Mouse (Mus musculus): Measurements from ENCODE around the gene Shq1. TPM values are rescaled to one million over a fixed set of nuclear protein-coding genes. Genes with fewer than 3 reads are reported as not detected.

Gene Shq1
- polyA plus RNA-seq, 1 experiment from 2014 or later = 10.0 TPM

DNA sequence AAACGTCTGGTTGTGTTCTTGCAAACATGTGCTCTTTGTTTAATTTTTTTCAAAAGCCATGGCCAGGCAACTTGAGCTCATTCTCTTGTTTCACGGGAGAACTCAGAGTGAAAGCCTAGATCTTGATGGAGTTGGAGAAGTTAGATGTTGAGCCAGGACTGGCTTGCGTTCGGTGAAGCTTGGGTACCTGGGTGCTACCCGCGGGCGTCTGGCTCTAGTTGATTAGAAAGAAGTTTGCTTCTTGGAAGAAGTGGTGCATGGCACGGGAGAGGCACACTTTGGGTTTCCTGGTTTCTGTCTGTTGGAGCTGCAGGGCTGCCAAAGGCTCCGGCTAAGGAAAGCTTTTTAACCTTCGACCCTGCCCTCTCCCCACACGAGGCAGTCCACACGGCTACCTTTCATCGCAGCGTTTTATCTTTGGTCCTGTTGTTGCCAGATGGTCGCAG lies 34.4 kb upstream of the Shq1 start:
- Histone ChIP-seq H3K36me3 (no peaks in the 10 kb centered on the region), H3K4me3 (peak overlapping the region; percentile 77), H3K9me3 (no peaks in the 10 kb centered on the region), H3K9ac (peak overlapping the region; percentile 85), H3K27ac (replicated peaks) (peak overlapping the region; percentile 26; the same call in 1 of the 2 replicates), H3K27me3 (replicated peaks) (peaks cover 42% of the 10 kb centered on the region), H3K4me2 (peak overlapping the region; percentile 96), H3K4me1 (peaks cover 25% of the 10 kb centered on the region)
- ATAC-seq (ENCODE audit: extremely low read depth, insufficient number of reproducible peaks, low FRiP score, low TSS enrichment) = no peak
- under 1% methylated on average over 15 of the region's 15 CpGs for WGBS

DNA sequence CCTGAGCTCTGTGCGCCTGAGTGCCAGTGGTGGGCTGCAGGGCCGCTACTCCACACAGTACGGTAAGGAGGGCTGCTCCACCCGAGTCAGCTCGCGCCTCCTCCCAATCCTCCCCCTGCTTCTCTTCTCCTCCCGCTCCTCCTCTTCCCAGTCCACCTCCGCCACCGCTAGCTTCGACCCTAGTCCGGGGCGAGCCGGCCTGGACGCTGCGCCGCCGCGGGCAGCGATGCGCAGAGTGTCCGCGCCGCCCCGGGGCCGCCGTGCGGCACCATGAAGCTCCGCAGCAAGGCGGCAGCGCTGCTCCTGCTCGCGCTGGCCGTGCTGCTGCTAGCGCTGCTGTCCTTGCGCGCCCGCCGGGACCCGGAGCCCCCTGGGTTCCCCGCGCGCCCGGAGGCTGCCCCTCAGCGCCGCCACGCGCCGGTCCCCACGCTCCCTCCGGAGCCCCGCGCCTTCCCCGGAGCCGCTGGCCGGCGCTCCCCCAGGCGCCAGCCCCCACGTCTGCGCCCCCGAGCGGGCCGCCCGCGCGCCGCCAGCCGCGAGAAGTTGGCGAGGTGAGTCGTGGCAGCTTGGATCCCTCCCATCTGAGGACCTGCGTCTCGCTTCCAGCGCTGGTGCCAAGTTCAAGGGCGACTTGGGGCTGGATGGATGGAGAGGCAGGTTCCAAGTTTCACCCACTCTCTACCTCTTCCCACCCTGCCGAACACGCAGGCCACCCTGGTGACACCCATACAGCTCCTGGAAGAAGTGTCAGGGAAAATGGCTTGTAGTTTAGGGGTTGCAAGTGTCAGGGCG lies 33.8 kb upstream of the Shq1 start, which contains the start of gene Gxylt2:
Gene Gxylt2, plus strand, starts transcription at position 161 of the 792 bp plus-strand sequence.
- peak within 1 kb of the TSS; percentile 26; the same call in 1 of the 2 replicates for H3K27ac ChIP-seq (replicated peaks)
- peak within 1 kb of the TSS; percentile 85 for H3K9ac ChIP-seq
- H3K4me1 ChIP-seq = peaks cover 25% of the 10 kb centered on the region
- peak within 1 kb of the TSS; percentile 77 for H3K4me3 ChIP-seq
- peak; percentile 75; the same call in 1 of the 2 replicates for ATAC-seq (ENCODE audit: extremely low read depth, insufficient number of reproducible peaks, low FRiP score, low TSS enrichment)
- peaks cover 42% of the 10 kb centered on the region for H3K27me3 ChIP-seq (replicated peaks)
- H3K4me2 ChIP-seq = peak within 1 kb of the TSS; percentile 96
- WGBS = under 1% methylated on average over 69 of the region's 77 CpGs
- no peaks in the 10 kb centered on the region for H3K9me3 ChIP-seq
- no peaks in the 10 kb centered on the region for H3K36me3 ChIP-seq

DNA sequence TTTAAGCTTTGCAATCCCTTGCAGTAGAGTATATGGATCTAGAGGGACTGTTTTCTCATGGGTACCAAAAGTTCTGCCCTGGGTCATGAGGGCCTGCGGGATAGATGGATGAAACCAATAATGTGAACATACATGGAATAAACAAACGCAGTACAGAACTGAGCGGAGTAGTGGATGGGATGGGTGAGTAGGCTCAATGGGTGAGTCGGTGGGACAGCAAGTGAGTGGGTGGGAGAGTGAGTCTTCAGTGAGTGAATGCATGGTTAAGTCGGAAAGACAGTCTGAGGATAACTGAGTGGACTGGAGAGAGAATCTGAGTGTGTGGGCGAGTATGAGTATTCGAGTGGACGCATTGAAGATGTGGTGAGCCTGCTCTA lies 33.2 kb upstream of the Shq1 start:
- Histone ChIP-seq H3K4me1 (peaks cover 20% of the 10 kb centered on the region), H3K36me3 (no peaks in the 10 kb centered on the region), H3K9me3 (no peaks in the 10 kb centered on the region), H3K27ac (replicated peaks) (no peak overlapping the region), H3K4me3 (peak overlapping the region; percentile 77), H3K9ac (peak overlapping the region; percentile 85), H3K4me2 (peak overlapping the region; percentile 96), H3K27me3 (replicated peaks) (peaks cover 42% of the 10 kb centered on the region)
- WGBS = 32% methylated on average over 8 of the region's 8 CpGs
- no peak for ATAC-seq (ENCODE audit: extremely low read depth, insufficient number of reproducible peaks, low FRiP score, low TSS enrichment)

DNA sequence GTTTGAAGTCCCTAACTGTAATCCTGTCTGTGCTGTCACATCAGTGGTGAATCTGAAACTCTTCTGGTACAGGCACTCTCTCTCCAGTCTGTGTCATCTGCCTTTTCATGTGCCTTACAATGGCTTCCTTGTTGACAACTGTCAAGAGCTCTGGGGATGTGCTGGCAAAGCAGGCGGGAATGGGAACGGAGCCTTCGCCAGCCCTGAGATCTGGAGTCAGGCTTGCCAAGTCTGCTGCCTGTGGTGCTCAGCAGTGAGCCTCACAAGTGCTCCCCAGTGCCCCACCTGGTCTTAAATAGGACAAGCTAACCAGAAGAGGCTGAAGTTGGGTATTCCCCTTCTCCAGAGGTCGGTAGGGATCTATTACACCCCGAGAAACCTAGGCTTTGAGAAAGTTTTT lies 29.8 kb upstream of the Shq1 start:
- H3K4me1 ChIP-seq = peaks cover 14% of the 10 kb centered on the region
- H3K36me3 ChIP-seq = no peaks in the 10 kb centered on the region
- no peak overlapping the region for H3K4me2 ChIP-seq
- H3K9me3 ChIP-seq = no peaks in the 10 kb centered on the region
- H3K27me3 ChIP-seq (replicated peaks) = peaks cover 31% of the 10 kb centered on the region
- 65% methylated on average over 5 of the region's 5 CpGs for WGBS
- no peak overlapping the region for H3K9ac ChIP-seq
- no peak overlapping the region for H3K4me3 ChIP-seq
- H3K27ac ChIP-seq (replicated peaks) = no peak overlapping the region
- no peak for ATAC-seq (ENCODE audit: extremely low read depth, insufficient number of reproducible peaks, low FRiP score, low TSS enrichment)

DNA sequence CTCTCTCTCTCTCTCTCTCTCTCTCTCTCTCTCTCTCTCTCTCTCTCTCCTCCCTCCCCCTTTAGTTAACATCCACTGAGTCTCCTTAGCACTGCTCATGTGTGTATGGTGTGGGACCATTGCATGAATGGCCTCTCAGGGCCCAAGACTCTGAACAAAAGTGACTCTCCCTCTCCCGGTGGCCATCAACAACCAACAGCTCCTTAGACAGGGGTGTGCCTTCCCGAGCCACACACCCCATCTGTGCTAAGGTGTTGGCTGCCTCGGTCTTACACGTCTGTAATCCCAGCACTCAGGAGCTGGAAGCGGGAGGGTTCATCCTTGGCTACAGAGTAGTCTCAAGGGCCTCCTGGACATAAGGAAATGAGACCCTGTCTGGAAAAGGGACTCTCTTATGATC lies 29.0 kb upstream of the Shq1 start:
- Histone ChIP-seq H3K4me1 (peaks cover 7% of the 10 kb centered on the region), H3K4me3 (no peak overlapping the region), H3K9ac (no peak overlapping the region), H3K36me3 (no peaks in the 10 kb centered on the region), H3K27me3 (replicated peaks) (peaks cover 23% of the 10 kb centered on the region), H3K4me2 (no peak overlapping the region), H3K27ac (replicated peaks) (no peak overlapping the region), H3K9me3 (no peaks in the 10 kb centered on the region)
- WGBS = 70% methylated on average over 5 of the region's 5 CpGs
- no peak for ATAC-seq (ENCODE audit: extremely low read depth, insufficient number of reproducible peaks, low FRiP score, low TSS enrichment)

DNA sequence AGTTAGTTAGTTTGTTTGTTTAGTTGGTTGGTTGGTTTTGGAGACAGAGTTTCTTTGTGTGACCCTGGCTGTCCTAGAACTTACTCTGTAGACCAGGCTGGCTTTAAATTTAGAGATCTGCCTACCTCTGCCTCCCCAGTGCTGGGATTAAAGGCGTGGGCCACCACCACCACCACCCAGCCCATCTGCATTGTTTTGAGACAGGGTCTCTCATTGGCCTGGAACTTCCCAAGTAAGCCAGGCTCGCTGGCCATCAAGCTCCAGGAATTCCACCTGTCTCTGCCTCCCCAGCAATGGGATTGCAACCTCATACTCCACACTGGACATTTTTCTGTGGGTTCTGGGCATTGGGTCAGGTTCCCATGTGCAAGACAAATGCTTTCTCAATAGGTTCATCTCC lies 15.4 kb upstream of the Shq1 start:
- Histone ChIP-seq H3K9ac (no peak overlapping the region), H3K27me3 (replicated peaks) (no peaks in the 10 kb centered on the region), H3K36me3 (no peaks in the 10 kb centered on the region), H3K9me3 (peaks cover 3% of the 10 kb centered on the region; the same call in 1 of the 2 replicates), H3K27ac (replicated peaks) (no peak overlapping the region), H3K4me3 (no peak overlapping the region), H3K4me2 (no peak overlapping the region), H3K4me1 (no peaks in the 10 kb centered on the region)
- no peak for ATAC-seq (ENCODE audit: extremely low read depth, insufficient number of reproducible peaks, low FRiP score, low TSS enrichment)
- 68% methylated on average over 2 of the region's 2 CpGs for WGBS

DNA sequence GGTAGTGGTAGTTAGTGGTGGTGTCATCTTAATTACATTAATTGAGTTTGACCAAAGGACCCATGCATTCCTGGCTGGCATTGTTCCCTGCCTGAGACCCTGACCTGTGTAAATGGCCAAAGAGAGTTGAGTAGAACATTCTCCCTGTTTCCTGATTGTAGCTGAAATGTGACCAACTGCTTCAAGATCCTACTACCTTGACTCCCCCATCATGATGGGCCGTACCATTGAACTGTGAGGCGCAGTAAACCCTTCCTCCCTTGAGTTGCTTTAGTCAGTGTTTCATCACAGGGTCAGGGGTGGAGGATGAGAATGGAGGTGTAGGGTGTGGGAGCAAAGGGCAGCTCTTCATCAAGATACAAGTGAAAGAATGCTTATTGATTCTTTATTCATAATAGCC lies 7.7 kb upstream of the Shq1 start:
- Histone ChIP-seq H3K4me2 (no peak overlapping the region), H3K36me3 (no peaks in the 10 kb centered on the region), H3K9me3 (0 out of 2 replicates have a peak, but pooled peaks cover 4% of the 10 kb centered on the region), H3K27me3 (replicated peaks) (no peaks in the 10 kb centered on the region), H3K9ac (no peak overlapping the region), H3K4me1 (no peaks in the 10 kb centered on the region), H3K27ac (replicated peaks) (no peak overlapping the region), H3K4me3 (no peak overlapping the region)
- 78% methylated on average over 2 of the region's 2 CpGs for WGBS
- ATAC-seq (ENCODE audit: extremely low read depth, insufficient number of reproducible peaks, low FRiP score, low TSS enrichment) = no peak

DNA sequence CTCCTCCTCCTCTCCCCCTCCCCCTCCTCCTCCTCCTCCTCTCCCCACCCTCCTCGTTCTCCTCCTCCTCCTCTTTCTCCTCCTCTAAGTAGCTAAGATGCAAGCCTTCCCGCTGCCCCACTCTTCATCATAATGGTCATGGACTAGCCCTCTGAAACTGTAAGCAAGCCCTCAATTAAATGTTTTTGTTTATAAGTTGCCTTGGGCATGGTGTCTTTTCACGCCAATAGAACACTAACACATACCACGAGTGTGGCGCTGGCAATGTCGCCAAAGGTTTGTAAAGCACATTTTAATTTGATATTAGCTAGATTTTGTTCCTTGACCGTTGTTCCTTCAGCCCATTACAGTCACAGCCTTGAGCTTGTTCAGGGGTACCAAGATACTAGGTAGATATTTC lies 5.5 kb upstream of the Shq1 start:
- Histone ChIP-seq H3K4me2 (no peak overlapping the region), H3K27me3 (replicated peaks) (no peaks in the 10 kb centered on the region), H3K36me3 (no peaks in the 10 kb centered on the region), H3K27ac (replicated peaks) (no peak overlapping the region), H3K4me1 (peaks cover 8% of the 10 kb centered on the region), H3K4me3 (no peak overlapping the region), H3K9me3 (0 out of 2 replicates have a peak, but pooled peaks cover 4% of the 10 kb centered on the region), H3K9ac (no peak overlapping the region)
- 83% methylated on average over 6 of the region's 7 CpGs for WGBS
- ATAC-seq (ENCODE audit: extremely low read depth, insufficient number of reproducible peaks, low FRiP score, low TSS enrichment) = no peak

DNA sequence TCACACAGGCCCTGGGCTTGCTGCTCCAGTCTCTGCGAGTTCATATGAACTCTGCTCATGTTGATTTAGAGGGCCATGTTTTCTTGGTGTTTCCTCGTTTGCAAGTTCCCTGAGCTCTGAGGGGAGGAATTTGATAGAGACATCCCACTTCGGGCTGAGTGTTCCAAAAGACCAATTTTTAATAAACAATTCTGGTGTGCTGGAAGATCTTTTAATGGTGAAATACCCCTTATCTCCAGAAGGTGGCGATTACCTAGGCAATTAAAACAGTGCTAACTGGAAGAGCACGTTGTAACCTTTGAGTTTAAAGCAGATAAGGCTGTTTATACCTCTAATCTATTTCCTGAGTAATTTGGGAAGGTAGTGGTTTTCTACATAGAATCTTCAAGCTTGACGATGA lies 4.0 kb upstream of the Shq1 start:
- no peaks in the 10 kb centered on the region for H3K27me3 ChIP-seq (replicated peaks)
- 19% methylated on average over 6 of the region's 6 CpGs for WGBS

DNA sequence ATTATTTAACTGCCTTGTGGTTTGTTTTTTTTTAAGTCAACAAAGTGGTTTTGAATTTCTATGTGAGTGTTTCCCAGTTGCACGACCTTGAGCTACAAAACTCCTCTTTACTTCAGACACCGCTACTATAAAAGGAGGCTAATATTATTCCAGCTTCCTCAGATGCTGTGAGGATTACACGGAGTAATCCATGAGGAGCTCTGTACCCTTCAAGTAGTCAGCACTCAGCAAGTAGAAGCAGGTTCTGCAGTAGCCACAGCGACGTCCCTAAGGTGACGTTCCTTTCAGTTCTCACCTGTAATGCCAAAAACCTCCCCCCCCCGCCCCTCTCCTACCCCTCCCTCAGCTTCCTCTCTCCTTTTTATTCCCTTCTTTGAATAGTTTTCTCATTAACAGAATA lies 444 bp upstream of the Shq1 start:
- H3K4me2 ChIP-seq = peak overlapping the region; percentile 97
- 5% methylated on average over 7 of the region's 7 CpGs for WGBS
- no peak overlapping the region for H3K27ac ChIP-seq (replicated peaks)
- peak overlapping the region; percentile 52 for H3K9ac ChIP-seq
- H3K4me1 ChIP-seq = peaks cover 22% of the 10 kb centered on the region
- H3K4me3 ChIP-seq = peak overlapping the region; percentile 96
- no peaks in the 10 kb centered on the region for H3K36me3 ChIP-seq
- no peaks in the 10 kb centered on the region for H3K9me3 ChIP-seq
- ATAC-seq (ENCODE audit: extremely low read depth, insufficient number of reproducible peaks, low FRiP score, low TSS enrichment) = no peak
- no peaks in the 10 kb centered on the region for H3K27me3 ChIP-seq (replicated peaks)

More for the DNA sequence above, 4.0 kb upstream of the Shq1 start:
- H3K9me3 ChIP-seq = no peaks in the 10 kb centered on the region
- H3K36me3 ChIP-seq = no peaks in the 10 kb centered on the region
- H3K4me2 ChIP-seq = no peak overlapping the region
- ATAC-seq (ENCODE audit: extremely low read depth, insufficient number of reproducible peaks, low FRiP score, low TSS enrichment) = no peak
- no peak overlapping the region for H3K9ac ChIP-seq
- no peak overlapping the region for H3K4me3 ChIP-seq
- H3K27ac ChIP-seq (replicated peaks) = no peak overlapping the region
- H3K4me1 ChIP-seq = peaks cover 14% of the 10 kb centered on the region

DNA sequence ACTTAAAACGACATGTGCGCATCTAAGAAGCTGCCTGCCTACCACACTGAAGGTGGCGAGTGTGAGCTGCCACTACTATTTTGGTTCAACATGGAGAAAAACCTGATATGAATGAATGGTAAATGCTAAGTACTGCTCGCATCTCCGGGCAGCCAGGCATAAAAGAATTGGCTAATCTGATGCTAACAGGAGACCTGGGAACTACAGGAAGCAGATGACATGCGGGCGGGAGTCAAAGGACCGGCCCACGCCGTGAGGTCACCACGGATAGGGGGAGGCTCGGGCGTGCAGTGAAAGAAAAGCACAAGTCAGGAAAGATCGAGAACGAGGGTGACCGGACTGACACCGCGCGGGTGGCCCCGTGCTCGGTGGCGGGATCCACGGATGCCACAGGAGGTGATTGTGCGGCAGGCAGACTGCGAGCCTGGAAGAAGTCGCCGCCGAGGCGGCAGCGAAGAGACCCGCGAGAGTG lies 551 bp downstream of the Shq1 start:
- peaks cover 22% of the 10 kb centered on the region for H3K4me1 ChIP-seq
- peak overlapping the region; percentile 28 for H3K27ac ChIP-seq (replicated peaks)
- peak overlapping the region; percentile 97 for H3K4me2 ChIP-seq
- no peaks in the 10 kb centered on the region for H3K27me3 ChIP-seq (replicated peaks)
- H3K9ac ChIP-seq = peak overlapping the region; percentile 91
- no peaks in the 10 kb centered on the region for H3K36me3 ChIP-seq
- H3K9me3 ChIP-seq = no peaks in the 10 kb centered on the region
- WGBS = 1% methylated on average over 32 of the region's 32 CpGs
- peak; percentile 14; the same call in 1 of the 2 replicates for ATAC-seq (ENCODE audit: extremely low read depth, insufficient number of reproducible peaks, low FRiP score, low TSS enrichment)
- peak overlapping the region; percentile 96 for H3K4me3 ChIP-seq

DNA sequence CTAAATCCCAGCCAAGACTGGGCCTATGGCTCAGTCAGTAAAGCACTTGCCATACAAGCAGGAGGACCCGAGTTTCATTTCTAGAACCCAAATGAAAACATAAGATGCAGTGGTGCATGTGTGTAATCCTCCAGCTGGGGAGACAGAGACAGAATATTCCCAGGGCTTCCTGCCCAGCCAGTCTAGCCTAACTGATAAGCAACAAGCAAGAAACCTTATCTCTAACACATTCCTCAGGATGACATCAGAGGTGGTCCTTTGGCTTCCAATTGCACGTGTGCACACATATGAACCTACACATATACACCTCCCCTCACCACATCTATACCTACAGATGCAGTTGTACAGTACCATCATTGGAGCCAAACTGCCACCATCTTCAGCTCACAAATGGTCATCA lies 2.1 kb downstream of the Shq1 start:
- no peaks in the 10 kb centered on the region for H3K9me3 ChIP-seq
- 20% methylated on average over 2 of the region's 2 CpGs for WGBS
- H3K27me3 ChIP-seq (replicated peaks) = no peaks in the 10 kb centered on the region
- no peak overlapping the region for H3K9ac ChIP-seq
- H3K4me1 ChIP-seq = peaks cover 22% of the 10 kb centered on the region
- ATAC-seq (ENCODE audit: extremely low read depth, insufficient number of reproducible peaks, low FRiP score, low TSS enrichment) = no peak
- no peak overlapping the region for H3K4me3 ChIP-seq
- peaks cover 12% of the 10 kb centered on the region for H3K36me3 ChIP-seq
- H3K4me2 ChIP-seq = no peak overlapping the region
- no peak overlapping the region for H3K27ac ChIP-seq (replicated peaks)
